Mouse (Mus musculus) central nervous system, embryonic 11.5 days (tissue): Measurements from ENCODE around the gene Fam228b. TPM values are rescaled to one million over a fixed set of nuclear protein-coding genes. Genes with fewer than 3 reads are reported as not detected.

Experiments
- polyA plus RNA-seq: library from polyadenylated mRNA; depleted of rRNA; stranded (reverse); fragments of >200 nt; gene quantifications from 2 replicates; pipeline ENCODE4 v1.2.3, GENCODE M21; 2012; rRNA removed

Fam228b gene
- 3.8 and 5.5 TPM in 2 replicates for polyA plus RNA-seq

DNA sequence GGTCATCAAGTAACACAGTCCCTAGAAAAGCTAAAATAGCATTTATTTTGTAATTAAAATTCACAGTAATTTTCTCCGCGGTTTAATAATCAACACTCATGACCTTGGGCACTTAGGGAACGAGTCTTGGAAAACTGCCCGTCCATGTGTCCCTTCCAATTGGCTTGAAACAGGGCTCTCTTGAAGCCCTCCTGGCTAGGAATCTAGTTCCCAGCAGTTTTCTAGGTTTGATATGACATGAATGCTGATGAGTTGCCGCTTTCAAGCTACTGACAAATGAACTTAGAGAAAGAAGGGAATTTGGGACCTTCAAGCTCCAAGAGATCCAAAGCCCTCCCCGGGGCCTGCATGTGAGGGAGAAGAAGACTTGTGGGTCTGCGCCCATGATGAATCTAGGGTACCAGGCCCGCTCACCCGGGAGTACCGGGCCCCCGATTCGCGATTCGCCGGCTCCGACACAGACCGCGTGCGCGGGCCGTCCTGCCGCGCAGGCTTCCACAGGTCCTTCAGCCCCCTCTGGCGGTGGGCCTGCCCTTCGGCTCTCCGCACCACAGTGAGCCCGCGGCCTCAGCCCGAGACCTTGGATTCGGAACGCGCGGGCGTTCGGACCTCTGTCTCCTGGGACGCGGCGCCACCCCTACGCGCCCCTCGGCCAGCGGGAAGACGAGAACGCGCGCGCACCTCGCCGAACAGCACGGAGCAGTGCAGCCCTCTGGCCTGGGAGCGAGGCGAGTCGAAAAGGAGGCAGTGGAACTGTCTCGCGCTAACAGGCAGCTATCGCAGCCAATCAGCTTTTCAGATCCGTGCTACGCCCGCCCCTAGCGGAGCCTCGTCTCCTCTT, at the start of gene Fam228b, which contains the start of gene Pfn4:
Gene Fam228b, minus strand, starts transcription at position 776 of the 841 bp plus-strand sequence.
Gene Pfn4, plus strand, starts transcription at position 531 of the 841 bp plus-strand sequence.

GRCm38 (mm10) chr12:4817361-4818101, 48.5 kb upstream of the Fam228b start, which contains the start of gene Sf3b6:
Gene Sf3b6 (plus strand): TSS chr12:4817544.

DNA sequence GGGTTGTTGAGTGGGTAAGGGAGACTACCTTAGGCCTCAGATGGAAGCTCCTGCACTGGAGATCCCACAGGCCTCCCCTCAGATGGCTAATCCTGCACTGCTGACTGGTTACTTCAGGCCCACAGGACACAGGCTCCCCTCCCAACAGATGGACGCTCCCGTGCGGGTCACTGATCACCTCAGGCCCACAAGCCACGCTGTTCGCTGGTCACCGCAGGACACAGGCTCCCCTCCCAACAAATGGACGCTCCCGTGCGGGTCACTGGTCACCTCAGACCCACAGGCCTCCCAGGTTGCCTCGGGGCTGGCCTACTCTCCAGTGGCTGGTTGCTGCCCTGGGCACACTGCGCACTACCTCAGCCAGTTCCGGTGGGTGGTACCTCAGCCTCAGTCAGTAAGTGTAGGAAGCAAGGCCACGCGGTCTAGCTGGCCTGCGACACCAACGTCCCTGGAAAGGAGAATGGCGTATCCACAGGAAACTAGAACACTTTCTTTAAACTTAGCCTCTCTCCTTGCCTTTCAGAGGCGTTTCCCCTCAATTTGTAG, 31.0 kb downstream of the Fam228b start, which contains the start of gene Fam228a:
Gene Fam228a, minus strand, starts transcription at position 400 of the 546 bp plus-strand sequence.

Other genes with a start within 250 kb of the Fam228b start
- gene Itsn2, start 176.6 kb downstream of the Fam228b start, polyA plus RNA-seq = 14.1 and 19.4 TPM in 2 replicates
- gene Gm3625, start 176.3 kb downstream of the Fam228b start, polyA plus RNA-seq = not detected in 2 replicates
- 1.2 and 1.4 TPM in 2 replicates for gene Fam228a, start 30.8 kb downstream of the Fam228b start, polyA plus RNA-seq
- 1.9 and 2.3 TPM in 2 replicates for gene Pfn4, start 245 bp downstream of the Fam228b start, polyA plus RNA-seq
- 150 and 217 TPM in 2 replicates for gene Sf3b6, start 48.3 kb upstream of the Fam228b start, polyA plus RNA-seq
- 6.9 and 16.6 TPM in 2 replicates for gene Fkbp1b, start 72.3 kb upstream of the Fam228b start, polyA plus RNA-seq
- gene Wdcp, start 74.0 kb upstream of the Fam228b start, polyA plus RNA-seq = 13.3 and 21.2 TPM in 2 replicates
- gene Mfsd2b, start 105.1 kb upstream of the Fam228b start, polyA plus RNA-seq = 6.2 and 8.1 TPM in 2 replicates
- gene Ubxn2a, start 138.4 kb upstream of the Fam228b start, polyA plus RNA-seq = 5.6 and 8.8 TPM in 2 replicates
- gene Atad2b, start 148.1 kb upstream of the Fam228b start, polyA plus RNA-seq = 24.9 and 32.5 TPM in 2 replicates